Mouse (Mus musculus) hindbrain, embryonic 14.5 days (tissue): ENCODE data around the gene Gas7. TPM values are rescaled to one million over a fixed set of nuclear protein-coding genes. Genes with fewer than 3 reads are reported as not detected.

Experiments used
- ATAC-seq: fragments of 200-750 bp; cut with Nextera tagmentation; 2 replicates; pipeline ENCODE4 v1.8.0; 2017; ENCODE audit warnings: moderate number of reproducible peaks, mild to moderate bottlenecking, moderate TSS enrichment, moderate library complexity; ENCODE audit not compliant: low FRiP score
- DNase-seq: peaks from one replicate; pipeline ENCODE4 v3.0.0-alpha.2; 2015; ENCODE audit warnings: low spot score
- H3K27ac ChIP-seq: fragments of 300-500 bp; sonication (generic); 2 replicates; pipeline ENCODE4 v1.5.1; 2014; ENCODE audit warnings: mild to moderate bottlenecking, moderate library complexity
- H3K27me3 ChIP-seq: fragments of 300-500 bp; sonication (generic); 2 replicates; pipeline ENCODE4 v1.6.1; 2014; ENCODE audit warnings: mild to moderate bottlenecking, low read length, mixed read lengths; ENCODE audit not compliant: control insufficient read depth, insufficient read depth
- H3K36me3 ChIP-seq: fragments of 300-500 bp; sonication (generic); replicated peaks from 2 replicates; pipeline ENCODE4 v1.6.1; 2014; ENCODE audit not compliant: control insufficient read depth, insufficient read depth
- H3K4me1 ChIP-seq: fragments of 300-500 bp; sonication (generic); replicated peaks from 2 replicates; pipeline ENCODE4 v1.6.1; 2014; ENCODE audit warnings: antibody characterized with exemption, low read length, mixed read lengths; ENCODE audit not compliant: control insufficient read depth, insufficient read depth
- H3K4me2 ChIP-seq: fragments of 300-500 bp; sonication (generic); replicated peaks from 2 replicates; pipeline ENCODE4 v1.6.1; 2014; ENCODE audit warnings: mild to moderate bottlenecking, moderate library complexity
- H3K4me3 ChIP-seq: fragments of 300-500 bp; sonication (generic); replicated peaks from 2 replicates; pipeline ENCODE4 v1.5.1; 2014; ENCODE audit warnings: mild to moderate bottlenecking, low read length
- H3K9ac ChIP-seq: fragments of 300-500 bp; sonication (generic); 2 replicates; pipeline ENCODE4 v1.6.1; 2014
- H3K9me3 ChIP-seq: fragments of 300-500 bp; sonication (generic); 2 replicates; pipeline ENCODE4 v1.6.1; 2016; ENCODE audit warnings: low read length; ENCODE audit not compliant: control insufficient read depth
- WGBS: fragments of 180-500 bp; shearing (Covaris S2); extraction: QIAGEN DNeasy Blood & Tissue Kit; methylation state at CpG from one replicate; pipeline ENCODE4 v1.1.7; 2014; 5-methylcytosine and 5-hydroxymethylcytosine counted together
- polyA plus RNA-seq: library from polyadenylated mRNA; unstranded; fragments of >200 nt; fragmentation: Nextera tagmentation; extraction: Ambion mirVana; gene quantifications from 2 replicates; pipeline ENCODE4 v1.2.1, GENCODE M21; 2014

Gas7 gene
- polyA plus RNA-seq, 1 experiment from 2014 or later, result 19.4 TPM

GRCm38 (mm10) chr11:67568815-67569214, 113.6 kb downstream of the Gas7 start:
- H3K9ac ChIP-seq, result no peak overlapping the region
- H3K36me3 ChIP-seq, result no peaks in the 10 kb centered on the region
- no peak overlapping the region for H3K4me2 ChIP-seq
- H3K27ac ChIP-seq, result no peak overlapping the region
- H3K4me3 ChIP-seq, result no peak overlapping the region
- 90% methylated on average over 5 of the region's 5 CpGs for WGBS
- DNase-seq (no peak), ATAC-seq (no peak)
- H3K4me1 ChIP-seq, result peaks cover 6% of the 10 kb centered on the region; the same call in 1 of the 2 replicates
- no peaks in the 10 kb centered on the region for H3K9me3 ChIP-seq
- H3K27me3 ChIP-seq, result no peaks in the 10 kb centered on the region

GRCm38 (mm10) chr11:67570947-67571346, 115.7 kb downstream of the Gas7 start:
- Histone ChIP-seq H3K36me3 (no peaks in the 10 kb centered on the region), H3K27me3 (no peaks in the 10 kb centered on the region), H3K4me1 (peaks cover 6% of the 10 kb centered on the region; the same call in 1 of the 2 replicates), H3K27ac (no peak overlapping the region), H3K4me2 (no peak overlapping the region), H3K9me3 (no peaks in the 10 kb centered on the region), H3K9ac (no peak overlapping the region), H3K4me3 (no peak overlapping the region)
- WGBS, result 17% methylated on average over 8 of the region's 8 CpGs
- ATAC-seq (no peak), DNase-seq (peak; percentile 64)

- ATAC-seq, result no peak
- H3K4me2 ChIP-seq, result no peak overlapping the region
- no peak overlapping the region for H3K9ac ChIP-seq
- H3K36me3 ChIP-seq, result no peaks in the 10 kb centered on the region
- H3K4me1 ChIP-seq, result peaks cover 6% of the 10 kb centered on the region; the same call in 1 of the 2 replicates
- H3K27me3 ChIP-seq, result no peaks in the 10 kb centered on the region
- no peak for DNase-seq
- no peaks in the 10 kb centered on the region for H3K9me3 ChIP-seq
- WGBS, result 90% methylated on average over 5 of the region's 5 CpGs
- H3K27ac ChIP-seq, result no peak overlapping the region
- no peak overlapping the region for H3K4me3 ChIP-seq
These were observed 119.1 kb downstream of the Gas7 start for GRCm38 (mm10) chr11:67574344-67574743.

- DNase-seq (no peak), ATAC-seq (no peak)
- H3K4me3 ChIP-seq, result no peak overlapping the region
- H3K36me3 ChIP-seq, result no peaks in the 10 kb centered on the region
- no peaks in the 10 kb centered on the region for H3K9me3 ChIP-seq
- no peak overlapping the region for H3K27ac ChIP-seq
- no peaks in the 10 kb centered on the region for H3K4me1 ChIP-seq
- 89% methylated on average over 5 of the region's 5 CpGs for WGBS
- no peak overlapping the region for H3K9ac ChIP-seq
- no peaks in the 10 kb centered on the region for H3K27me3 ChIP-seq
- no peak overlapping the region for H3K4me2 ChIP-seq
These were observed 122.2 kb downstream of the Gas7 start for GRCm38 (mm10) chr11:67577472-67577871.

- WGBS, result 79% methylated on average over 4 of the region's 4 CpGs
- Histone ChIP-seq H3K27me3 (no peaks in the 10 kb centered on the region), H3K27ac (no peak overlapping the region), H3K9me3 (no peaks in the 10 kb centered on the region), H3K4me1 (no peaks in the 10 kb centered on the region), H3K4me2 (no peak overlapping the region), H3K9ac (no peak overlapping the region), H3K4me3 (no peak overlapping the region), H3K36me3 (no peaks in the 10 kb centered on the region)
- ATAC-seq, result no peak
- DNase-seq, result no peak
These were observed 122.8 kb downstream of the Gas7 start for GRCm38 (mm10) chr11:67577994-67578393.

- no peaks in the 10 kb centered on the region for H3K36me3 ChIP-seq
- no peak overlapping the region for H3K4me3 ChIP-seq
- H3K9ac ChIP-seq, result no peak overlapping the region
- H3K27me3 ChIP-seq, result no peaks in the 10 kb centered on the region
- no peak for ATAC-seq
- H3K4me1 ChIP-seq, result no peaks in the 10 kb centered on the region
- no peak overlapping the region for H3K4me2 ChIP-seq
- no peak overlapping the region for H3K27ac ChIP-seq
- no peak for DNase-seq
- H3K9me3 ChIP-seq, result no peaks in the 10 kb centered on the region
- WGBS, result 84% methylated on average over 9 of the region's 9 CpGs
These were observed 123.9 kb downstream of the Gas7 start for GRCm38 (mm10) chr11:67579136-67579535.

- Histone ChIP-seq H3K4me2 (no peak overlapping the region), H3K27me3 (no peaks in the 10 kb centered on the region), H3K4me3 (no peak overlapping the region), H3K4me1 (no peaks in the 10 kb centered on the region), H3K27ac (no peak overlapping the region), H3K9ac (no peak overlapping the region), H3K9me3 (no peaks in the 10 kb centered on the region), H3K36me3 (no peaks in the 10 kb centered on the region)
- 60% methylated on average over 7 of the region's 7 CpGs for WGBS
- no peak for DNase-seq
- no peak for ATAC-seq
These were observed 126.3 kb downstream of the Gas7 start for GRCm38 (mm10) chr11:67581549-67581948.

- Histone ChIP-seq H3K4me3 (no peak overlapping the region), H3K9ac (no peak overlapping the region), H3K4me2 (no peak overlapping the region), H3K9me3 (no peaks in the 10 kb centered on the region), H3K27ac (no peak overlapping the region), H3K36me3 (no peaks in the 10 kb centered on the region), H3K27me3 (no peaks in the 10 kb centered on the region), H3K4me1 (no peaks in the 10 kb centered on the region)
- 95% methylated on average over 4 of the region's 4 CpGs for WGBS
- DNase-seq (no peak), ATAC-seq (no peak)
These were observed 127.3 kb downstream of the Gas7 start for GRCm38 (mm10) chr11:67582570-67582969.

GRCm38 (mm10) chr11:67585016-67585415, 129.8 kb downstream of the Gas7 start:
- no peak overlapping the region for H3K4me3 ChIP-seq
- H3K27ac ChIP-seq, result no peak overlapping the region
- no peaks in the 10 kb centered on the region for H3K36me3 ChIP-seq
- DNase-seq, result no peak
- ATAC-seq, result no peak
- no peaks in the 10 kb centered on the region for H3K27me3 ChIP-seq
- no peak overlapping the region for H3K4me2 ChIP-seq
- 92% methylated on average over 6 of the region's 6 CpGs for WGBS
- H3K9me3 ChIP-seq, result no peaks in the 10 kb centered on the region
- H3K9ac ChIP-seq, result no peak overlapping the region
- peaks cover 4% of the 10 kb centered on the region; the same call in 1 of the 2 replicates for H3K4me1 ChIP-seq

GRCm38 (mm10) chr11:67585629-67586028, 130.4 kb downstream of the Gas7 start:
- Histone ChIP-seq H3K9me3 (no peaks in the 10 kb centered on the region), H3K27me3 (no peaks in the 10 kb centered on the region), H3K4me3 (no peak overlapping the region), H3K4me2 (no peak overlapping the region), H3K4me1 (peaks cover 4% of the 10 kb centered on the region; the same call in 1 of the 2 replicates), H3K36me3 (no peaks in the 10 kb centered on the region), H3K9ac (no peak overlapping the region), H3K27ac (0 out of 2 replicates have a peak overlapping the region, but pooled peaks have one; percentile 9)
- DNase-seq (no peak), ATAC-seq (no peak)
- 96% methylated on average over 2 of the region's 2 CpGs for WGBS
